Mouse (Mus musculus) neural tube, embryonic 10.5 days (tissue): ENCODE results near the gene Gm27179.
"Not testable (repeated sequence)": the region's sequence is repeated elsewhere in the genome, so short reads cannot be mapped to it uniquely, and the experiment has no call there.

Experiments
- DNase-seq: peaks from one replicate; pipeline ENCODE4 v3.0.0-alpha.2; 2017; ENCODE audit warnings: low spot score; ENCODE audit errors: extremely low spot score

Gene Gm27179

DNA sequence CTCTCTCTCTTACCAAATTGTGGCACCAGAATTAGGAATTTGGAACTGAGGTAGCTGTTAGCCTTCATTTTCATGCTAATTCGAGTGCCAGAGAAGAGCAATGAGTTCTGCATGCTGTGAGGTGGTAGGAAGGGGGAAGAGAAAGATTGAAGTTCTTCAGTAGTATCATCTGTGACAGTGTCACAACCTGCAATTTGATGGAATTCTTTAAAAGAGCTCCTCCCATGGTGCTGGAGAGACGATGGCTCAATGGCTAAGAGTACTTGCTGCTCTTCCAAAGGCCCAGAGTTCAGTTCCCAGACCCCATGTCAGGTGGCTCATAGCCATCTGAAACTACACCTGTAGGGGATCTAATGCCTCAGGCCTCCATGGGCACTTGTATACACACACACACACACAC, at the start of gene Gm27179:
TSS of gene Gm27179 (minus strand) at position 101 of the 400 bp plus-strand sequence.
- not testable (repeated sequence) for DNase-seq

DNA sequence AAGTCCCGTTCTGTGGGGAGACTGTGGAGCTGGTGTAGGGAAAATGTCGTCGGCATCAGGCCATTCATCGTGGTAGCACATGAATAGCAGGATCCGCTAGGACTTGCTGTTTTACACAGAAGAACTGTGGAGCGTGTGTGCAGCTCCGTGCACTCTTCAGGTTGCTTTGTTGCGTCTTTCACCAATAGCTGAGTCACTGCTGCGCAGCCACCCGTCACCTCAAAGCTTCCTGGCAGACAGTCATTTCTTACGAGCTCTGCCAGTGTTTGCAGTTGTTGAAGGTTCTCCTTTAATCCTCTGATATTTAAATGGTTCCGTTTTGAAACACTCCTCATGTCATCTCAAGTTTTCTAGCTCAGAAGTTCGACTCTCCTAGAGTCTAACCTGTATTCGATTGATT, 45.2 kb upstream of the Gm27179 start:
- not testable (repeated sequence) for DNase-seq

GRCm38 (mm10) chr14:69556820-69557219, 44.5 kb upstream of the Gm27179 start:
- DNase-seq = not testable (repeated sequence)

GRCm38 (mm10) chr14:69555110-69555831, 42.9 kb upstream of the Gm27179 start, which contains the start of gene Entpd4b:
TSS of gene Entpd4b (plus strand) at chr14:69555424.
- DNase-seq = not testable (repeated sequence)

GRCm38 (mm10) chr14:69547310-69547709, 35.0 kb upstream of the Gm27179 start:
- not testable (repeated sequence) for DNase-seq

DNA sequence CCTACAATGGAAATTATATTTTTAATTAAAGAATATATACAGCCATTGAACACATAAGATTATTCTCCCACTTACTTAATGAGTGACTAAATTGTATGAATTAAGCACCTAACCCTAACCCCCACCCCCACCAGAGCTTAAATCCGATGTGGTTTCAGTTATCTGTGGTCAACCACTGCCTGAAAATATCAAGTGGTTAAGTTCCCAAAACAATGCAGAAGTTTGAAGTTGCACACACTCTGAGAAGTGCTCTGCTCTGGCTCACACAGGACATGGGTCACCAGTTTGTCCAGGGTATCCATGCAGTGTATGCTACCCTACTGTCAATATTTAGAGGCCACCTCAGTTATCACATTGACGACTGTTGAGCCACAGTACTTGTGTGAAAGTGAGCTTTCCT, 32.7 kb upstream of the Gm27179 start:
- not testable (repeated sequence) for DNase-seq

DNA sequence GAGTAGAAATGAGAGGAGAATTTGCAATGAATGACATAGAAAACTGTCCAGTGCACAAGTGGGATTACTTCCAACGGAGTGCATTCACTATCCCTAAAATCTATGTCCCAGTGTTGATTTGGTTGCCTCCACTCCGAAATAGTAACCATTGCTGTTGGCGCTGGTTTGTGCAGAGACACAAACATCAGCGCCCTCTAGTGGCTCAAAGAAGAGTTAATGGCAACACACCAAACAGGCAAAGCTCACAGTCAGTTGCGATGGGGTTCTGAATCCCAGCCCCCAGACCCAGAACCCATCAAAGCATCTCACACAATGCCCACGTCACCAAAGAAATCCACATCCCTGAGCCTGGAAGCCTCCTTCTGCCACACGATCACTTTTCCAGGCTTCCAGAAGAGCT, 31.7 kb upstream of the Gm27179 start:
- DNase-seq = not testable (repeated sequence)

- DNase-seq = not testable (repeated sequence)
Measured at GRCm38 (mm10) chr14:69542695-69543094, 30.3 kb upstream of the Gm27179 start.

- not testable (repeated sequence) for DNase-seq
Measured at GRCm38 (mm10) chr14:69540113-69540512, 27.8 kb upstream of the Gm27179 start.

DNA sequence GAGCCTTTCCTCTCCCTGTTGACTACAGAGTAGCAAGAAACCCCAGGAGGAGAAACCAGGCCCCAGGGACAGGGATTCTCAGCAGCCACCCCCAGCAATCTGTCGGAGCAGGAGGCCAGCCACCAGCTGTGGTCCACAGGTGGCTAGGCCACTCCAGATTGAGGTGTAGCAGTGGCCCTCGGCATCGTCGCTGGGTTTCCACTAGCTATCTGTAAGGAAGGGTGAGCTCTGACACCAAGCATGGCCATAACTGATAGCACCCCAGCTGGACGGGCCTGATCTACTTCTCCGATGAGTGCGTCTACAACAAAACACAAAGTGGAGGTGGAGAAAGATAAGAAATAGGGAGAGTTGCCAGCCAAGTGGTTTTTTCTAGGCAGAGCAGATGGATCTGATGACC, 24.2 kb upstream of the Gm27179 start:
- DNase-seq = not testable (repeated sequence)

GRCm38 (mm10) chr14:69526202-69526601, 13.9 kb upstream of the Gm27179 start:
- DNase-seq = not testable (repeated sequence)

GRCm38 (mm10) chr14:69523001-69523400, 10.7 kb upstream of the Gm27179 start:
- DNase-seq = not testable (repeated sequence)

DNA sequence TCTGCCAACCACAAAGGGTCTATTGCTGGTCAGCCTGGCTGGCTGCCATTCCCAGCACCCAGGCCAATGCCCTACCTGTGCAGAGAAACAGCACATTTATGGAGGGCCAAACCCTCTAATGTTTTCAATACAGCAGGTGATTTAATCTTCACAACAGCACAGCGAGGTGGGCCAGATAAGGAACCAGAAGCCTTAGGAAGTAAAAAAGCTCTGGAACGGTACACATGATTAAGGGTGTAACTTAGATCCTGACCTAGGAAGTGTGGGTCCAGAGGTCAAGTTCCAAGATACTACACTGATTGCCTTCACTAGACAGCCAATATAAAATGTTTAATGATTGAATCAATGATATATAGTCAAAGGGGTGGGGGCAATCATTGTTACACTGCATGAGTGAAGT, 8.5 kb upstream of the Gm27179 start:
- not testable (repeated sequence) for DNase-seq

GRCm38 (mm10) chr14:69507000-69507399, 5.3 kb downstream of the Gm27179 start:
- not testable (repeated sequence) for DNase-seq

DNA sequence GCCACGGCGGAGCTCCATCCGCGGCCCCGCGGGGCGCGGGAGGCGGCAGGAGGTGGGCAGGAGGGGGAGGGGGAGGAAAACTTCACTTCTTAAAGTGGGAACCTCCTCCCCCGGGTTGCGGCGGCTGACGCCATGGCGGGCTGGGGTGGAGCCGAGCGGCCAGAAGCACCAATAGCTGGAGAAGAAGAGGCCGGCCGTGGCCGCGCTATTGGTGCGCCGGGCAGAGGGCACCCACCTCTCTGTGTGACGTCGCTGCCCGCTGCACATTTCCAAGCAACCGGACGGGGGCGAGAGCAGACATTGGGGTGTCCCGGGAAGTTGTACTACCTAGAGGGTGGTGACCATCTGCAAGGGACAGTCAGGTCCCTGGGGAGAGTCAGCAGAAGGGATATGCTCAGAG, 9.2 kb downstream of the Gm27179 start, which contains the start of gene Gm16867:
TSS of gene Gm16867 (minus strand) at position 189 of the 400 bp plus-strand sequence.
- DNase-seq = not testable (repeated sequence)

- DNase-seq = not testable (repeated sequence)
Measured at GRCm38 (mm10) chr14:69502440-69503150, 9.8 kb downstream of the Gm27179 start.

GRCm38 (mm10) chr14:69496259-69496658, 16.1 kb downstream of the Gm27179 start:
- not testable (repeated sequence) for DNase-seq

DNA sequence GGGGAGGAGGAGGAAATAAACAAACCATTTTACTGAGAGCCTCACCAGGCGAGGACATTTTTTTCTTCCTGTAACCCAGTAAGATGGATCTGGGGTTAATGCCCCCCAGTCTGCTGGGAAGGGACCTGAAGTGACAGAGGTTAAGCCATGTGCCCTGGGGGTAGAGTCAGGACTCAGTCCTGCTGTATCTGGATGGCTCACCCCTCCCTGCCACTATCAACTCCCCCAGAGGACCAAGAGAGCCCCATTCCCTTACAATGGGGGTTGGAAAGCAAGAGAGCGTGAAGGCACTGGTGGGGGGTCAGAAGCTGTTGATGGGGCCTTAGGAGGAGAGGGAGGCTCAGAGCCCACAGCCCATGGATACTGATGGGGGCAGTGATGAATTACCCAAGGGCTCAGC, 17.4 kb downstream of the Gm27179 start:
- DNase-seq = not testable (repeated sequence)

- DNase-seq = not testable (repeated sequence)
Measured at GRCm38 (mm10) chr14:69494522-69494921, 17.8 kb downstream of the Gm27179 start.

- not testable (repeated sequence) for DNase-seq
Measured at GRCm38 (mm10) chr14:69488001-69488400, 24.3 kb downstream of the Gm27179 start.

DNA sequence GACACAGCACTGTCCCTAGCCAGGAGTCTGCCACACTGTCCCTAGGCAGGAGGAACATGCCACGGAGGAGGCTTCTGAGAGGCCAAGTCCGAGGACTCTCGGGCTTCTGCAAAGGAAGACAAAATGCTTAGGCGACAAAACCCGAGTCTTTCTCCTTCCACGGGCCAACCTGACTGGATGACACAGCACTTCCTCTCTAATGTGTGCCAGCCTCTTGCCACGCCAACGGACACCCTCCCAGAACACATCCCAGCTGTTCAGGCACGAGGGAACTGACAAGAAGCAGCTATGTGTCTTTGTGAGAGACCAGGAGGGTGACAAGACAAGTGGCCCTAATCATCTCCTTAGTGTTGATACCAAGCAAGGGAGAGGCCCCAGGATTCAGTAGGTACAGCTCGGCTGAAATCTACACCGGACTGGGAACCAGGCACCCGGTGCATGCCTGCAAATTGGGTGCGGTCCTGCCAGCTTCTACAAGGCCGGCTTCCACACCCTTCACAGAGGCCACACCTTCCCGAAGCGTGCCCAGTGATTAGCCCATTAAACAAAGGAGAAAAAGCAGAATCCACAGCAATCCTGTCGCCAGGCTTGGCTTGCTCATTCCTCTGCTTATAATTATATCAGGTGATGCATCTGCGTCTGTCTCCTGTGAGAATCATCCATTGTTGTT, 26.7 kb downstream of the Gm27179 start:
- DNase-seq = not testable (repeated sequence)
